Mouse (Mus musculus) lung, postnatal 0 days (tissue): ENCODE data around the gene Pank1. TPM values are rescaled to one million over a fixed set of nuclear protein-coding genes. Genes with fewer than 3 reads are reported as not detected.
A peak's percentile ranks its signal among the peaks of the same experiment; 100 is the strongest.

Experiments used
- ATAC-seq: fragments of 200-750 bp; cut with Nextera tagmentation; 2 replicates; pipeline ENCODE4 v1.8.0; 2017; ENCODE audit warnings: moderate library complexity
- DNase-seq: peaks from one replicate; pipeline ENCODE4 v3.0.0-alpha.2; 2016; ENCODE audit warnings: low spot score
- H3K27ac ChIP-seq: fragments of 300-500 bp; sonication (generic); 2 replicates; pipeline ENCODE4 v1.5.1; 2014; ENCODE audit warnings: antibody characterized with exemption, mild to moderate bottlenecking, low read length, mixed read lengths
- H3K27me3 ChIP-seq: fragments of 300-500 bp; sonication (generic); replicated peaks from 2 replicates; pipeline ENCODE4 v1.6.1; 2014; ENCODE audit warnings: low read length, mixed read lengths; ENCODE audit not compliant: insufficient read depth
- H3K36me3 ChIP-seq: fragments of 300-500 bp; sonication (generic); 2 replicates; pipeline ENCODE4 v1.6.1; 2014; ENCODE audit warnings: low read length, mixed read lengths; ENCODE audit not compliant: insufficient read depth
- H3K4me1 ChIP-seq: fragments of 300-500 bp; sonication (generic); 2 replicates; pipeline ENCODE4 v1.6.1; 2014; ENCODE audit warnings: antibody characterized with exemption, low read depth, low read length, mixed read lengths; ENCODE audit not compliant: insufficient read depth
- H3K4me2 ChIP-seq: fragments of 300-500 bp; sonication (generic); replicated peaks from 2 replicates; pipeline ENCODE4 v1.6.1; 2014; ENCODE audit warnings: low read depth, mild to moderate bottlenecking, low read length, moderate library complexity, mixed read lengths
- H3K4me3 ChIP-seq: fragments of 300-500 bp; sonication (generic); 2 replicates; pipeline ENCODE4 v1.5.1; 2014; ENCODE audit warnings: low read depth, low read length
- H3K9ac ChIP-seq: fragments of 300-500 bp; sonication (generic); replicated peaks from 2 replicates; pipeline ENCODE4 v1.6.1; 2014; ENCODE audit warnings: low read depth, mild to moderate bottlenecking
- H3K9me3 ChIP-seq: fragments of 300-500 bp; sonication (generic); 2 replicates; pipeline ENCODE4 v1.6.1; 2016; ENCODE audit warnings: low read length, mixed read lengths
- CTCF ChIP-seq: IDR thresholded peaks from 2 replicates; pipeline ENCODE4 v1.5.1; 2016; ENCODE audit warnings: antibody characterized with exemption, mild to moderate bottlenecking
- EP300 ChIP-seq: IDR thresholded peaks from 2 replicates; pipeline ENCODE4 v1.6.1; 2016; ENCODE audit warnings: antibody characterized with exemption, mild to moderate bottlenecking, control low read depth
- WGBS: fragments of 180-500 bp; shearing (Covaris S2); extraction: QIAGEN DNeasy Blood & Tissue Kit; methylation state at CpG from one replicate; pipeline ENCODE4 v1.1.7; 2014; 5-methylcytosine and 5-hydroxymethylcytosine counted together
- polyA plus RNA-seq: library from polyadenylated mRNA; unstranded; fragments of >200 nt; fragmentation: Nextera tagmentation; extraction: Ambion mirVana; gene quantifications from 2 replicates; pipeline ENCODE4 v1.2.1, GENCODE M21; 2015

The Pank1 gene
- polyA plus RNA-seq, 1 experiment from 2014 or later, result 5.6 TPM

- DNase-seq (no peak), ATAC-seq (no peak)
- Histone ChIP-seq H3K4me1 (no peaks in the 10 kb centered on the region; the same call in 1 of the 2 replicates), H3K9me3 (no peaks in the 10 kb centered on the region), H3K27ac (no peak overlapping the region), H3K4me3 (0 out of 2 replicates have a peak overlapping the region, but pooled peaks have one; percentile 12), H3K27me3 (no peaks in the 10 kb centered on the region), H3K4me2 (peak overlapping the region; percentile 45; the same call in 1 of the 2 replicates), H3K36me3 (no peaks in the 10 kb centered on the region), H3K9ac (no peak overlapping the region)
- 56% methylated on average over 3 of the region's 3 CpGs for WGBS
- TF ChIP-seq EP300 (no peak), CTCF (no peak)
Measured at GRCm38 (mm10) chr19:34847103-34847502, 32.2 kb downstream of the Pank1 start.

- Histone ChIP-seq H3K27me3 (no peaks in the 10 kb centered on the region), H3K9ac (no peak overlapping the region), H3K36me3 (no peaks in the 10 kb centered on the region), H3K4me1 (no peaks in the 10 kb centered on the region; the same call in 1 of the 2 replicates), H3K27ac (no peak overlapping the region), H3K9me3 (no peaks in the 10 kb centered on the region), H3K4me3 (peak overlapping the region; percentile 12; the same call in 1 of the 2 replicates), H3K4me2 (peak overlapping the region; percentile 45)
- 24% methylated on average over 12 of the region's 12 CpGs for WGBS
- peak; percentile 66 for ATAC-seq
- peak; percentile 13 for DNase-seq
- TF ChIP-seq EP300, result no peak
Measured at GRCm38 (mm10) chr19:34846508-34847038, 32.7 kb downstream of the Pank1 start.

GRCm38 (mm10) chr19:34846005-34846404 is 33.2 kb downstream of the Pank1 start:
- DNase-seq (no peak), ATAC-seq (no peak)
- Histone ChIP-seq H3K9ac (no peak overlapping the region), H3K27me3 (no peaks in the 10 kb centered on the region), H3K36me3 (no peaks in the 10 kb centered on the region), H3K4me3 (0 out of 2 replicates have a peak overlapping the region, but pooled peaks have one; percentile 12), H3K4me1 (no peaks in the 10 kb centered on the region; the same call in 1 of the 2 replicates), H3K4me2 (peak overlapping the region; percentile 45), H3K27ac (no peak overlapping the region), H3K9me3 (no peaks in the 10 kb centered on the region)
- WGBS, result 26% methylated on average over 7 of the region's 7 CpGs
- TF ChIP-seq CTCF (no peak), EP300 (no peak)

- no peak overlapping the region for H3K4me3 ChIP-seq
- H3K9ac ChIP-seq, result no peak overlapping the region
- DNase-seq (no peak), ATAC-seq (no peak)
- no peak for TF ChIP-seq CTCF
- TF ChIP-seq EP300, result no peak
- H3K9me3 ChIP-seq, result no peaks in the 10 kb centered on the region
- over 99% methylated on average over 7 of the region's 8 CpGs for WGBS
- H3K27ac ChIP-seq, result no peak overlapping the region
- H3K4me2 ChIP-seq, result no peak overlapping the region
- no peaks in the 10 kb centered on the region for H3K36me3 ChIP-seq
- no peaks in the 10 kb centered on the region for H3K27me3 ChIP-seq
- no peaks in the 10 kb centered on the region; the same call in 1 of the 2 replicates for H3K4me1 ChIP-seq
Measured at GRCm38 (mm10) chr19:34845331-34845730, 33.9 kb downstream of the Pank1 start.

GRCm38 (mm10) chr19:34844760-34845159 is 34.5 kb downstream of the Pank1 start:
- no peak overlapping the region for H3K4me2 ChIP-seq
- H3K4me1 ChIP-seq, result no peaks in the 10 kb centered on the region; the same call in 1 of the 2 replicates
- H3K36me3 ChIP-seq, result no peaks in the 10 kb centered on the region
- no peak for TF ChIP-seq EP300
- no peak for TF ChIP-seq CTCF
- no peak overlapping the region for H3K4me3 ChIP-seq
- 63% methylated on average over 5 of the region's 5 CpGs for WGBS
- H3K27ac ChIP-seq, result no peak overlapping the region
- no peak for DNase-seq
- no peaks in the 10 kb centered on the region for H3K27me3 ChIP-seq
- H3K9me3 ChIP-seq, result no peaks in the 10 kb centered on the region
- no peak for ATAC-seq
- no peak overlapping the region for H3K9ac ChIP-seq

GRCm38 (mm10) chr19:34844047-34844446 is 35.2 kb downstream of the Pank1 start:
- Histone ChIP-seq H3K27ac (no peak overlapping the region), H3K36me3 (no peaks in the 10 kb centered on the region), H3K9me3 (no peaks in the 10 kb centered on the region), H3K4me1 (no peaks in the 10 kb centered on the region; the same call in 1 of the 2 replicates), H3K4me3 (no peak overlapping the region), H3K9ac (no peak overlapping the region), H3K27me3 (no peaks in the 10 kb centered on the region), H3K4me2 (0 out of 2 replicates have a peak overlapping the region, but pooled peaks have one; percentile 22)
- TF ChIP-seq EP300, result no peak
- no peak for TF ChIP-seq CTCF
- WGBS, result 30% methylated on average over 9 of the region's 9 CpGs
- ATAC-seq, result no peak
- peak; percentile 40 for DNase-seq
